Mouse (Mus musculus): ENCODE measurements around the gene Nexn.

Nexn gene

DNA sequence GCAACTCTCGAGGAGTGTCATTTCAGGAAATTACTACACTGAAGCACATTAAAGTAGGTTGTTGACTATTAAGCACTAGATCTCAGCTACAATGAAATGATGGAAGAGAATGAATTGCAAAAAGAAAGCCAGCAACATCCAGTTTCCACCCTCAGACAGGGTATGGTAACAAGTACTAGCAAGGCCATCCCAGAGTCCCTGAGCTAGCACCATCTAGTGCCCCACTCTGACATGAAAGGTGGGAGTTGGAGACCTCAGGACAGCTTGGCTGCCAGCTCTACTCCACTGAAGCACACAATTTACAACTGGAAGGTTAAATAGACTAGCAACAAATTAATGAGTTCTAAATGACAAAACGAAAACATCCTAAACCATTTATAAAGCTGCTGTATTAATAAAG, 11.8 kb upstream of the Nexn start:
- DNase-seq, result no peak

DNA sequence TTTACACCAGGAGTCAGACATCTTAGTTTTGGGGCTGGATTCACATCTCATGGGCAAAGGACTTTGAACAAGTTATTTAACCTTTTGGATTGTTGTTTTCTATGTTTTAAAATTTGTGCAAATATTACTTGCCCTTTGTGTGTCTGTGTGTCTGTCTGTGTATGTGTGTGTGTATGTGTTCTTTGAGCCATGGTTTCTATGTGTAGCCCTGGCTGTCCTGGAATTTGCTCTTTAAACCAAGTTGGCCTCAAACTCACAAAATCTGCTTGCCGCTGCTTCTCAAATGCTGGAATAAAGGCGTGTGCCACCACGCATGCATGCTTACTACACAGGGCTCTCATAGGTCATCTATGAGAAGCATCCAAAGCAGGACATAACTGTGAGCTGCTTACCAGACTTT, 10.8 kb upstream of the Nexn start:
- no peak for DNase-seq

GRCm38 (mm10) chr3:152275008-152275407, 8.9 kb upstream of the Nexn start:
- DNase-seq, result no peak

- no peak for DNase-seq
These were observed 7.0 kb upstream of the Nexn start for GRCm38 (mm10) chr3:152272974-152273685.

GRCm38 (mm10) chr3:152271876-152272275, 5.7 kb upstream of the Nexn start:
- no peak for DNase-seq

DNA sequence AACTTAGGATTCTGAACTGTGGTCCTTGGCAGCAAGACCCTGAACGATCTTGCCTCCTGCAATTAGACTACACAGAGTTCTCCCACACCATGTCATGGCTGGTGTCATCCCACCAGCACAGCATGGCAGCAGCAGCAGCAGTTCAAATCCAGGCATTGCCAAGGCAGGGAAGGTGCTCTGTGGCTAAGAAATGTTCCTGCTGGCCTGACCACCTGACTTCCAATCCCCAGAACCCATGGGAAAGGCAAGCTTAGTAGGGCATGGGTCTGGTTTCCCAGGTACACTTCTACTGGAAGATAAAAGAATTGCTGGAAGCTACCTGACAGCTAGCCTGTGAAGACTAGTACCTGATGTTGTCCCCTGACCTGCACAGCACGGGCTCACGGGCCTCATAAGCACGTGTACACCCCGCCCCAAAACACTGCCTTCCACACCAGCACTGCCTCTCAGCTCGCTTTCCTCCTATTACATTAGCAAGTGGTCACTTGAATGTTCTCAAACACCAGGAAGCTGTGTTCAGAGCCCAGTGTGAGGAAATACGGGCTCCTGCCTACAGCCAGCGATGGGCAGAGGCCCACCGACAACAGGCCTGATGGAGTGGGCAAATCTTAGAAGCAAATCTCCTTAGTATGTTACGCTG, 5.0 kb upstream of the Nexn start:
- no peak for DNase-seq

DNA sequence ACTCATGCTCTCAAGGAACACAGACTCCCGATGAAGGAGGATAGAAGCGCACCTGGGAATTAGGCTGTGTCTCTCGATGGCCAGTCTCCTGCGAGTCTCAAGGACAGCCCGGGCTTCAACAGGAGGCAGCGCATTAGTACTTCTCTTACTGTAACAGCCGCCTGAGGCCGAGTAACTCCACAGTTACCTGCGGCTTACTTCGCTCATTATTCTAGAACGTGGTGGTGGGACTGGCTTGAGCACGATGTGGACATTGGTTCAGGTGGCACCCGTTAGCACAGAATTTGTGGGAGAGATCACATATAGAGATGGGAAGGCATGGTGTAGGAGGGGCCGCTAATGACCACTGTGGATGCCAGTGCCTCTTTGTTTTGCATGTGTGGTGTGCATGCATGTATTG, 1.9 kb upstream of the Nexn start:
- DNase-seq, result no peak

- DNase-seq, result peak; percentile 42 to 58
These were observed 657 bp downstream of the Nexn start for GRCm38 (mm10) chr3:152265351-152266035.

- DNase-seq, result no peak
These were observed 1.3 kb downstream of the Nexn start for GRCm38 (mm10) chr3:152264830-152265229.

- DNase-seq, result no peak
These were observed 1.8 kb downstream of the Nexn start for GRCm38 (mm10) chr3:152264374-152264773.

- no peak for DNase-seq
These were observed 4.2 kb downstream of the Nexn start for GRCm38 (mm10) chr3:152261948-152262347.

GRCm38 (mm10) chr3:152261436-152261835, 4.7 kb downstream of the Nexn start:
- DNase-seq, result no peak

DNA sequence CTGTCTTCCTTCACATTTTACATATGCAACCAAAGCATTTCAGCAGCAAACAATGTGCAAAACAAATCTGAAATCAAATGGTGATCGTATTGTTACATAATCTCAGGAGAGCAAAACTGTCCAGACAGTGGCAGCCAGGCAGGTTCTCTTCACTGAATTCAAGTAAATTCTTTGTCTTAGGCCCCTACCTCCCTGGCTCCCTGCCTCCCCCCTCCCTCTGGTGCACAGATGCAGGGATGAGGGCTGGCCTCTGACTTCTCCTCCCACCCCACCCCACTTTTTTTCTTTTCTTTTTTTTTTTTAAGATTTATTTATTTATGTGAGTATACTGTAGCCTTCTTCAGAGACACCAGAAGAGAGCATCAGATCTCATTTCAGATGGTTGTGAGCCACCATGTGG, 5.8 kb downstream of the Nexn start:
- no peak for DNase-seq

- DNase-seq, result peak; percentile 77 to 79
These were observed 6.7 kb downstream of the Nexn start for GRCm38 (mm10) chr3:152259409-152259808.

DNA sequence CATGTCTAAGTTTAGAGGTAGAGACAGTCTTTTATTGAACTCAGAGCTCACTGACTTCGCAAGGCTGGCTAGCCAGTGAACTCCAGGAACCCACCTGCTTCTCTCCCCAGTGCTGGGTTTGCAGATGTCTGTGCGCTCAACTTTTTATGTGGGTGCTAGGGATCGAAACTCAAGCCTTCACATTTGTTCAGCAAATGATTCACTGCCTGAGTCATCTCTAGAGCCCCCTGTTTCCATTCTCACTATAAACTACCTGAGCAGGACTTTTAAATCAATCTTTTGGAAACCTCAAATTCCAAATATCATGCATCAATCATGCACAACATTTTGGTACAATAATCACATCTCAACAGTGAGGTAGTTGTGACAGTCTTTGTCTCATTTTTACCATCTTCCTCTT, 8.6 kb downstream of the Nexn start:
- no peak for DNase-seq

DNA sequence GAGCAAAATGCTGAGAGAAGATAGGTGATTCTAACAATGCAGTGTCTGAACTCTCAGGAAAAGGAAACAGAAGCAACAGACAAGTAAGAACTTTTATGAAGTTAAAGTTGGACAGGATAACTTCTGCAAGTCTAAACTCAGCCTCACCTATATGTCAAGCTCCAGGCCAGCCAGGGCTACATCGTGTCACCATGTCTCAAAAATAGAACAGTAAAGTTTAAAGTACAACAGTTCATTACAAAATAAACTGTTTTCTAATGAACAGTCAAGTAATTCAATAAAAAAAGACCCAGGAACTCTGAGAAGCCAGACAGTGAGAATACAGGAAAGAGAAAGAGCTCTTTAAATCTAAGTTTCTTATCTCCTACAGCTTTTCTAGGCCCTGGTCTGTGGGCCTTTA, 15.7 kb downstream of the Nexn start:
- DNase-seq, result no peak

- DNase-seq, result no peak
These were observed 18.4 kb downstream of the Nexn start for GRCm38 (mm10) chr3:152247708-152248107.

DNA sequence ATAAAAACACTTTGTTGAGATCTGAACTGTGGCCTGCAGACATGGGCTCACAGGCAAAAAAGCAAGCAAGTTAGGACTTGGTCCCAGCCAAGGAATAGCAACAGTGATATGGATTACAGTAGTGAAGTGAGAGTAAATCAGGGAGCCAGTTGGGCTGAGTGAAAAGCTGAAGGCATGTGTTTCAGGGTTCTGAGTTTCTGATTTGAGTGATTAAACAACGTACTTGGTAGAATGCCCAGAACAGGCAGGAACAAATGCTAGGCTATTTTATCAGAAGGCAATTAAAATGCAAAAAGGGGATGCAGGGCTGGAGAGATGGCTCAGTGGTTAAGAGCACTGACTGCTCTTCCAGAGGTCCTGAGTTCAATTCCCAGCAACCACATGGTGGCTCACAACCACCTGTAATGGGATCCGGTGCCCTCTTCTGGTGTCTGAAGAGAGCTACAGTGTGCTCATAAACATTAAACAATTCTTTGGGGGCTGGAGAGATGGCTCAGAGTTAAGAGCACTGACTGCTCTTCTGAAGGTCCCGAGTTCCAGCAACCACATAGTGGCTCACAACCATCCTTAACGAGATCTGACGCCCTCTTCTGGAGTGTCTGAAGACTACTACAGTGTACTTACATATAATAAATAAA, 20.8 kb downstream of the Nexn start:
- DNase-seq, result no peak

- no peak for DNase-seq
These were observed 22.8 kb downstream of the Nexn start for GRCm38 (mm10) chr3:152243304-152243703.

- no peak for DNase-seq
These were observed 25.1 kb downstream of the Nexn start for GRCm38 (mm10) chr3:152241098-152241497.

DNA sequence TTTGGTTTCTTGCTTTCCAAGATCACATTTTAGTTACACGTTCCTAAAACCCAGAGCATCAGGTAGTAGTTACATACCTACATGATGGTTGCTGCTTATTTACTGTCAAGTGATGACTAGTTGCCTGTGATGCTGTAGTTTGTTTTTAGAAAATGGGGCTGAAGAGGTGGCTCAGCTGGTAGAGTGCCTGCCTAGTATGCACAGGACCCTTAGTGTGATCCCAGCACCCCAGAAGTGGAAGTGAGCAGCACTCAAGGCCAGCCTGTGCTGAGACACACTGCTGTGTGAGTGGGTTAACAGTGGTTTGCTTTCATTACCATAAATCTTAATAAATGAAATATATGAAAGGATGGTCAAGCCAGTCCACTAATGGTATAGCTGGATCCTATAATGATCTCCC, 26.6 kb downstream of the Nexn start:
- DNase-seq, result no peak

- no peak for DNase-seq
These were observed 27.3 kb downstream of the Nexn start for GRCm38 (mm10) chr3:152238836-152239235.

DNA sequence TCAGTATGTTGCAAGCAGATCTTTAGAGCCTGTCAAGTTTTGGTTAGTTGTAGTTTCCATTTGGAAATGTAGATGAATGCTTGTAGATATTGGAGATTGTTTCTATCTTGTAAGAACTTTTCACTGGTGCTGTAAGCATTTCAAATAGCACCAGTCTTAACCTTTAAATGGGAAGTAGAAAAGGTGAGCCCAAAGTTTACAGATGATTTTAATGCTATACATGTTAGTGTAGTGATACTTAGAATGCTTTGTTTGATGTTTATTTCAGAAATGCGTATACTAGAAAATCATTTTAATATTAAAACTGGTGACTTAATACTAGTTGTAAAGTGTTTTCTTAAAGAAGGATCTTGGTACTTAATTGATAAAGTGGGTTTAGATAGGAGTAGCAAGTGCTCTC, 30.3 kb downstream of the Nexn start:
- DNase-seq, result no peak

DNA sequence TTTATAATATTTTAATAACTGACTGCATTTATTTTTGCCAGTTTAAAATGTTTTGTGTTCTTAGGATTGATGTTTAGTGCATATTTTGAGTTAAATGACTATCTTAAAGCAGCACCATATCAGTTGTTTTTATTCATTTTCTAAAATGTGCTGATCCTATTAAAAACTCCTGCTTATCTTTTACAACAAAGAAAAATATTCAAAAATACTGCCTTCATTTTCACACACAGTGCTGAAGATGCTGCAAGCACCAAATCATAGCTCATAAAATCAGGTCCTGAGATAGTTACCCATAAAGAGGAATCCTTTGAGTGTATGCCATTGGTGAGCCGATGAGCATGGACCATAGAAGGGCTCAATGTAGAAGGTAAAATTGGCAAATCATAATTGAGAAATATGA, 30.9 kb downstream of the Nexn start:
- DNase-seq, result no peak
